ENCODE assay signal across 31 mouse cellular contexts in genomic region chr6:83020121-83020520, GRCm38 (mm10). TPM values are rescaled to one million over a fixed set of nuclear protein-coding genes. Genes with fewer than 3 reads are reported as not detected.
DNase-seq lines count a peak whose midpoint lies in the region; ATAC-seq lines count a peak whose summit lies in the region.
"Had no signal": no experiment of that assay in that cellular context is flagged by ENCODE, and none has a peak within 500 bp of the region (broad histone marks: within the 10 kb centered on the region; RNA-seq: fewer than 3 reads in every experiment).

No protein-coding gene starts in this region.

- peaks cover 93% of the 10 kb centered on the region for H3K4me1 ChIP-seq in megakaryocyte, embryonic 14.5 days
- peaks cover 39% of the 10 kb centered on the region for H3K4me1 ChIP-seq in liver, embryonic 11.5 days (replicated peaks; ENCODE audit: control insufficient read depth, insufficient read depth, low read length)
- H3K4me1 ChIP-seq in liver, embryonic 16.5 days (ENCODE audit: control insufficient read depth, low read depth, low read length) = peaks cover 88% of the 10 kb centered on the region
- no peaks in the 10 kb centered on the region for H3K4me1 ChIP-seq in kidney, embryonic 14.5 days (ENCODE audit: control insufficient read depth, insufficient read depth, low read length)
- H3K4me1 ChIP-seq: embryonic facial prominence, embryonic 10.5 days; embryonic facial prominence, embryonic 15.5 days; forebrain, embryonic 10.5 days; hindbrain, embryonic 13.5 days; neural tube, embryonic 12.5 days had no signal

- H3K4me3 ChIP-seq in megakaryocyte, embryonic 14.5 days (replicated peaks) = peak overlapping the region; percentile 53
- H3K4me3 ChIP-seq in liver, embryonic 11.5 days (ENCODE audit: low read depth, low read length) = no peak overlapping the region
- H3K4me3 ChIP-seq in liver, embryonic 16.5 days (ENCODE audit: low read depth, low read length) = no peak overlapping the region
- H3K4me3 ChIP-seq in kidney, embryonic 14.5 days (ENCODE audit: low read length) = no peak overlapping the region
- H3K4me3 ChIP-seq: embryonic facial prominence, embryonic 10.5 days; embryonic facial prominence, embryonic 15.5 days; forebrain, embryonic 10.5 days; heart, adult 2 months; heart, embryonic 12.5 days; hindbrain, embryonic 13.5 days; myocyte; neural tube, embryonic 12.5 days had no signal

- peaks cover 13% of the 10 kb centered on the region for H3K9me3 ChIP-seq in megakaryocyte, embryonic 14.5 days
- no peaks in the 10 kb centered on the region for H3K9me3 ChIP-seq in liver, embryonic 11.5 days (ENCODE audit: control insufficient read depth, low read length)
- H3K9me3 ChIP-seq in liver, embryonic 16.5 days (replicated peaks; ENCODE audit: control insufficient read depth, low read length) = no peaks in the 10 kb centered on the region
- no peaks in the 10 kb centered on the region for H3K9me3 ChIP-seq in kidney, embryonic 14.5 days (ENCODE audit: control insufficient read depth, low read length)
- H3K9me3 ChIP-seq: embryonic facial prominence, embryonic 15.5 days; forebrain, embryonic 10.5 days; G1E; heart, embryonic 12.5 days; hindbrain, embryonic 13.5 days; neural tube, embryonic 12.5 days had no signal

- peaks cover 34% of the 10 kb centered on the region for H3K36me3 ChIP-seq in megakaryocyte, embryonic 14.5 days (replicated peaks; ENCODE audit: low read length)
- no peaks in the 10 kb centered on the region for H3K36me3 ChIP-seq in liver, embryonic 11.5 days (ENCODE audit: control insufficient read depth, insufficient read depth, low read length)
- no peaks in the 10 kb centered on the region for H3K36me3 ChIP-seq in liver, embryonic 16.5 days (ENCODE audit: control insufficient read depth, insufficient read depth)
- no peaks in the 10 kb centered on the region for H3K36me3 ChIP-seq in kidney, embryonic 14.5 days (ENCODE audit: control insufficient read depth, insufficient read depth, low read length)
- H3K36me3 ChIP-seq: embryonic facial prominence, embryonic 10.5 days; embryonic facial prominence, embryonic 15.5 days; forebrain, embryonic 10.5 days; G1E; heart, embryonic 12.5 days; hindbrain, embryonic 13.5 days; neural tube, embryonic 12.5 days had no signal

- WGBS in liver, embryonic 11.5 days = 51% methylated on average over 6 of the region's 6 CpGs
- 29% methylated on average over 6 of the region's 6 CpGs for WGBS in liver, embryonic 16.5 days (ENCODE audit: insufficient replicate concordance)
- 85% methylated on average over 6 of the region's 6 CpGs for WGBS in kidney, embryonic 14.5 days

- no peak for DNase-seq in liver, embryonic 11.5 days (ENCODE audit: low spot score)
- no peak for DNase-seq in urinary bladder, postnatal 36 days (ENCODE audit: low spot score in 2 of 2)
- no peak for DNase-seq in layer of hippocampus, adult 9-11 months
- DNase-seq: adrenal gland, postnatal 14 days; cerebellum, adult 11-12 months; cerebellum, postnatal 10 days; gastrocnemius, postnatal 25 days; heart, adult 2 months; heart, postnatal 4 days; kidney, adult 8-10 months; kidney, postnatal 10 days; lung, postnatal 4 days; right cerebral cortex, adult 18-20 months; spleen, adult 18-20 months; thymus, postnatal 36 days had no signal

- H3K4me2 ChIP-seq in liver, embryonic 11.5 days = no peak overlapping the region
- H3K4me2 ChIP-seq in liver, embryonic 16.5 days (ENCODE audit: low read depth, low read length) = peak overlapping the region; percentile 31
- no peak overlapping the region for H3K4me2 ChIP-seq in kidney, embryonic 14.5 days (replicated peaks; ENCODE audit: low read depth, low read length)
- H3K4me2 ChIP-seq: embryonic facial prominence, embryonic 15.5 days; heart, embryonic 12.5 days; hindbrain, embryonic 13.5 days; midbrain, embryonic 11.5 days; neural tube, embryonic 12.5 days had no signal

- H3K9ac ChIP-seq in liver, embryonic 11.5 days (ENCODE audit: low read depth, low read length) = no peak overlapping the region
- peak overlapping the region; percentile 47 for H3K9ac ChIP-seq in liver, embryonic 16.5 days (ENCODE audit: low read depth, low read length)
- H3K9ac ChIP-seq in kidney, embryonic 14.5 days (ENCODE audit: low read depth, low read length) = no peak overlapping the region
- H3K9ac ChIP-seq: embryonic facial prominence, embryonic 15.5 days; heart, embryonic 12.5 days; hindbrain, embryonic 13.5 days; neural tube, embryonic 12.5 days had no signal

- no peaks in the 10 kb centered on the region for H3K27me3 ChIP-seq in megakaryocyte, embryonic 14.5 days (replicated peaks)
- H3K27me3 ChIP-seq in liver, embryonic 11.5 days (replicated peaks; ENCODE audit: control insufficient read depth, insufficient read depth, low read length) = no peaks in the 10 kb centered on the region
- H3K27me3 ChIP-seq in liver, embryonic 16.5 days (ENCODE audit: control insufficient read depth, insufficient read depth, low read depth, low read length) = no peaks in the 10 kb centered on the region
- no peaks in the 10 kb centered on the region for H3K27me3 ChIP-seq in kidney, embryonic 14.5 days (ENCODE audit: control insufficient read depth, insufficient read depth, low read length)
- H3K27me3 ChIP-seq: embryonic facial prominence, embryonic 15.5 days; heart, embryonic 12.5 days; hindbrain, embryonic 13.5 days; neural tube, embryonic 12.5 days; Patski had no signal

- no peak for ATAC-seq in megakaryocyte, adult 5-6 weeks (ENCODE audit: poor library complexity, severe bottlenecking)
- peak; percentile 64 for ATAC-seq in liver, embryonic 11.5 days (replicated peaks; ENCODE audit: low FRiP score)
- ATAC-seq in liver, embryonic 16.5 days (ENCODE audit: low read depth) = peak; percentile 61
- ATAC-seq in kidney, embryonic 14.5 days (ENCODE audit: low FRiP score, low TSS enrichment) = no peak
- ATAC-seq: forebrain, embryonic 16.5 days; intestine, embryonic 16.5 days; Patski had no signal

- H3K27ac ChIP-seq in liver, embryonic 11.5 days (ENCODE audit: low read depth, low read length) = peak overlapping the region; percentile 45; the same call in 1 of the 2 replicates
- H3K27ac ChIP-seq in liver, embryonic 16.5 days (ENCODE audit: low read length) = peak overlapping the region; percentile 83
- H3K27ac ChIP-seq in kidney, embryonic 14.5 days (ENCODE audit: low read depth, low read length) = no peak overlapping the region
- H3K27ac ChIP-seq: embryonic facial prominence, embryonic 10.5 days; embryonic facial prominence, embryonic 15.5 days; forebrain, embryonic 10.5 days; heart, adult 2 months; hindbrain, embryonic 13.5 days; neural tube, embryonic 12.5 days had no signal

RNA-seq across cellular contexts. Expression of gene Dok1, which starts 13.2 kb away (rescaled TPM):
- 159 and 256 TPM in 2 replicates for polyA plus RNA-seq in megakaryocyte, embryonic 14.5 days (2012; ENCODE audit: insufficient read depth, low replicate concordance)
- total RNA-seq in megakaryocyte, adult 5-6 weeks (2015) = 10.2 and 12.3 TPM in 2 replicates
- total RNA-seq in megakaryocyte, adult 5-6 weeks (2017) = 23.5 and 26.8 TPM in 2 replicates
- polyA plus RNA-seq in liver, embryonic 11.5 days (2014; fragmentation: Nextera tagmentation; extraction: Ambion mirVana) = 12.6 and 17.2 TPM in 2 replicates
- 15.7 and 16.1 TPM in 2 replicates for polyA plus RNA-seq in liver, embryonic 16.5 days (2015; fragmentation: Nextera tagmentation; extraction: Ambion mirVana)
- 8.8 and 11.8 TPM in 2 replicates for polyA plus RNA-seq in kidney, embryonic 14.5 days (2014; fragmentation: Nextera tagmentation; extraction: Ambion mirVana)

RNA-seq across cellular contexts. Expression of gene Loxl3, which starts 13.9 kb away (rescaled TPM):
- polyA plus RNA-seq in megakaryocyte, embryonic 14.5 days (2012; ENCODE audit: insufficient read depth, low replicate concordance) = 0.40 and 4.2 TPM in 2 replicates
- 0.30 and 0.65 TPM in 2 replicates for total RNA-seq in megakaryocyte, adult 5-6 weeks (2015)
- total RNA-seq in megakaryocyte, adult 5-6 weeks (2017) = 0.44 and 1.4 TPM in 2 replicates
- polyA plus RNA-seq in liver, embryonic 11.5 days (2014; fragmentation: Nextera tagmentation; extraction: Ambion mirVana) = 5.0 and 6.2 TPM in 2 replicates
- polyA plus RNA-seq in liver, embryonic 16.5 days (2015; fragmentation: Nextera tagmentation; extraction: Ambion mirVana) = 1.9 and 2.1 TPM in 2 replicates
- 12.0 and 14.3 TPM in 2 replicates for polyA plus RNA-seq in kidney, embryonic 14.5 days (2014; fragmentation: Nextera tagmentation; extraction: Ambion mirVana)

RNA-seq across cellular contexts. Expression of gene Aup1, which starts 34.2 kb away (rescaled TPM):
- 1,695 and 4,915 TPM in 2 replicates for polyA plus RNA-seq in megakaryocyte, embryonic 14.5 days (2012; ENCODE audit: insufficient read depth, low replicate concordance)
- 156 and 191 TPM in 2 replicates for total RNA-seq in megakaryocyte, adult 5-6 weeks (2015)
- 143 and 168 TPM in 2 replicates for total RNA-seq in megakaryocyte, adult 5-6 weeks (2017)
- polyA plus RNA-seq in liver, embryonic 11.5 days (2014; fragmentation: Nextera tagmentation; extraction: Ambion mirVana) = 220 and 230 TPM in 2 replicates
- polyA plus RNA-seq in liver, embryonic 16.5 days (2015; fragmentation: Nextera tagmentation; extraction: Ambion mirVana) = 180 and 190 TPM in 2 replicates
- polyA plus RNA-seq in kidney, embryonic 14.5 days (2014; fragmentation: Nextera tagmentation; extraction: Ambion mirVana) = 144 and 156 TPM in 2 replicates

RNA-seq across cellular contexts. Expression of gene Htra2, which starts 35.0 kb away (rescaled TPM):
- polyA plus RNA-seq in megakaryocyte, embryonic 14.5 days (2012; ENCODE audit: insufficient read depth, low replicate concordance) = 27.7 and 49.5 TPM in 2 replicates
- total RNA-seq in megakaryocyte, adult 5-6 weeks (2015) = 53.9 and 55.6 TPM in 2 replicates
- 34.1 and 41.4 TPM in 2 replicates for total RNA-seq in megakaryocyte, adult 5-6 weeks (2017)
- 102 and 103 TPM in 2 replicates for polyA plus RNA-seq in liver, embryonic 11.5 days (2014; fragmentation: Nextera tagmentation; extraction: Ambion mirVana)
- polyA plus RNA-seq in liver, embryonic 16.5 days (2015; fragmentation: Nextera tagmentation; extraction: Ambion mirVana) = 72.0 and 72.4 TPM in 2 replicates
- 51.1 and 64.9 TPM in 2 replicates for polyA plus RNA-seq in kidney, embryonic 14.5 days (2014; fragmentation: Nextera tagmentation; extraction: Ambion mirVana)

RNA-seq across cellular contexts. Expression of gene Dqx1, which starts 37.5 kb away (rescaled TPM):
- 0.22 TPM in 1 of 2 replicates, not detected in the other for polyA plus RNA-seq in megakaryocyte, embryonic 14.5 days (2012; ENCODE audit: insufficient read depth, low replicate concordance)
- 2.2 and 2.3 TPM in 2 replicates for total RNA-seq in megakaryocyte, adult 5-6 weeks (2015)
- total RNA-seq in megakaryocyte, adult 5-6 weeks (2017) = 0.62 and 1.2 TPM in 2 replicates
- polyA plus RNA-seq in liver, embryonic 11.5 days (2014; fragmentation: Nextera tagmentation; extraction: Ambion mirVana) = 6.1 and 6.2 TPM in 2 replicates
- 9.0 and 9.3 TPM in 2 replicates for polyA plus RNA-seq in liver, embryonic 16.5 days (2015; fragmentation: Nextera tagmentation; extraction: Ambion mirVana)
- polyA plus RNA-seq in kidney, embryonic 14.5 days (2014; fragmentation: Nextera tagmentation; extraction: Ambion mirVana) = 1.9 and 2.6 TPM in 2 replicates

Comparison
In these comparisons a context has a peak if more than half of its experiments do, and no peak if none do; other contexts are left out.
1. ATAC-seq: peak in liver, embryonic 11.5 days (single experiment) and liver, embryonic 16.5 days (single experiment); none in megakaryocyte, adult 5-6 weeks (single experiment) and kidney, embryonic 14.5 days (single experiment).